Mouse (Mus musculus) left cerebral cortex, adult 18-20 months (tissue): Measurements from ENCODE around the gene Abcc8. TPM values are rescaled to one million over a fixed set of nuclear protein-coding genes. Genes with fewer than 3 reads are reported as not detected.
A peak's percentile ranks its signal among the peaks of the same experiment; 100 is the strongest.

Source experiments
- DNase-seq, 2 experiments: peaks; one replicate each; pipeline ENCODE4 v3.0.0; 2021 to 2022; ENCODE audit warnings: low spot score in 2 of 2, mixed read lengths in 1 of 2
- total RNA-seq, 2 experiments: library from RNA; stranded (reverse); gene quantifications; 2 replicates each; pipeline ENCODE4 v1.2.3; 2021

The Abcc8 gene
- total RNA-seq, 2 experiments from 2014 or later, result 34.8 to 39.2 TPM

DNA sequence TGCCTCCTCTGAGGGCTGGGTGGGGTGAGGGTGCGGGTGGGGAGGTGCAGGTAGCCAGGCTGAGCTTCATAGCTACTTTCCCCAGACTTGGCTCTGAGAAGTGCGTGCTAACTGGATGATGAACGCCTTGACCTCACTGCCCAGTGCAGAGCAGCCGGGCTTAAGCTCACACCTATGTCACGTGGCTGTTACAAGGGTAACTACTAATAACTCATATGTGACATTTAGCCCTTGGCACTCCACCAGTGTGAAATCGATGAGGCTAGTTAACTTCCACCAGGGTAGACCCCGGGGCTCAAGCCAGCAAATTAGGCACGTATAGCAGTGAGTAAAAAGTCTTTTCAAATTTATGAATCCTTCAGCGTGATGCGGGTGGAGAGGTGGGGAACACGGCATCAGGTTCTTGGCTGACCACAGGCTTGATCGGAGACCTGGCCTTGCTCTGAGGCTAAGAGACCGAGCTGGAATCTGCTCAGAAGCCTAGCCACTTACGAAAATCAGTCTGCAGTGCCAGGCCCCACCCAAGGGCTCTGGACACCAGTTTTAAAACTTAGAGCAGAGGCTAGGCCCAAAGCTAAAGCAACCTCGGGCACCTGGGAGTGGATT lies 68.5 kb downstream of the Abcc8 start:
- DNase-seq, result no peak

DNA sequence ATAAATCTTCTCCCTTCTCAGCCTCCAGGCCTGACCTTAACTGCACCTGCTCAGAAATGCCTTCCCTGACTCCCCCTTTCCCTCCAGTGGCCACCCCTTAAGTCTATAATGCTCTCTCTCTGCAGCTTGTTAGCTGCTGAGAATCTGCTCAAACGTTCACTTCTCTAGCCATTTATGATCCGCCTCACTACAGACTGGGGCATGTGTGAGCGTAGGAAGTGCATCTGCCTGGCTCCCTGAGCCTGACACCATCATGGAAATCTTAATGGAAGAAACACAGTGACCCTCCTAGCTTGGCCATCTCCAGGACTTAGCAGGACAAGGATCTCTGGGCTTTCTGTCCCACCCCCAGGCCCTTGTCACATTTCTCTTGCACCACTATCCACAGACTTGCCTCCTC lies 69.8 kb downstream of the Abcc8 start:
- no peak for DNase-seq

DNA sequence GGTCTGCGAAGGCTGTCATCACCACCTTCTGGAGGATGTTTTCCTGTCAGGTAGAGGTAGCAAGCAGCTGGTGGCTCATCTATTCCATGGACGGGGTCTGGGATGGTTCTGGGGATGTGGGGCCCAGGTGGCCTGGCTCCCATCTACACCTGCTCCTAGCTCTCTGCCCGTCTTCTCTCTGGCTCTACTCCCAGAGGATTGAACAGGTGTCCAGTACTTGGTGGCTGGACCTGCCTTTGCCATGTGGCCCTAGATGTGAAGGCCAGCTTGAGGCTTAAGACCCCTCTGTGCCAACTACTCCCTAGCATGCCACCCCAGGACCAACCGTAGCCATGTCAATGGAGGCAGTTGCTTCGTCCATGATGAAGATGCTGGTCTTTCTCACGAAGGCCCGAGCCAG lies 74.3 kb downstream of the Abcc8 start:
- no peak for DNase-seq

DNA sequence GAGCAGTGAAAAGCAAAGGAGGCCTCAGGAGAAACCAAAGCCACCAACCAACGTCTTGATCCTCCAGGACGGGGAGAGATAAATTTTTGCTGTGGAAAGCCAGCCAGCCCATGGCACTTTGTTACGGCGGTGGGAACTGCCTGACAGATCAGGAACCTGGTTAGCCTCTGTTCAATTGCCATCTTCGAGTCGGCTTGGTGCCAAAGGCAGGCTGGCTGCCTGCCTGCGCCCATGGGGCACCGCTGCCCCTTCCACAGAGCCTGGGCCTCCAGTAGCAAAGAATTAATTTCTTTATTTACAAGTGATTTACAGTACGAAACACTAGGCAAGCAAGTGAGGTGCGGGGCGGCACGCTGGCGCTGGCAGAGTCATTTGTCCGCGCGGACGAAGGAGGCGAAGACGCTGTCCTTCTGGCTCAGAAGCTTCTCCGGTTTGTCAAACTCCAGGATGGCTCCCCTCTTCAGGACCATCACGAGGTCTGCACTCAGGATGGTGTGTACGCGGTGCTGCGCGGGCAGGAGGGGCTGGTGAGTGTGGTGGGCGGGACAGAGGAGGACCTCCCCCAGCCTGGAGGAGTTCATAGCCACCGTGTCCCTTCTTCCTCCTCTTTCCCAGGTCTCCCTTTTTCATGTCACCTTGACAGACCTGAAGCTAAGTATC lies 75.4 kb downstream of the Abcc8 start:
- DNase-seq, result no peak

DNA sequence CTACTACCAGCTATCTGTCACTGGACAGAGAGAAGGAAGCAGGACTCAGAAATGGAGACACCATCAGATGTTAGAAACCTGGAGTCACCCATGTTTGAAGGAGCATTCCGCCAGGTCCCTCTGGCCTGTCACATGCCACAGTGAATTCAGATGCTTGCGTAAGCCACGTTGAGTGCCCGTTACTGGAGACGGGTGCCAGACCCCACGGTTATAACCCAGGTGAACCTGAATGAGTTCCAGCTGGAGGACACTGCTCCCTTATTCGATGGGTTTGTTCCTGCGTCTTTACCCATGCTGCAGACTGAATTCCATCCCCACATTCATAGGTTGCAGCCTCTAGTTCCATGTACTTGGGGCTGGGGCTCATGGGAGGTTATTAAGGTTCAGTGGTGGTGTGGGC lies 76.1 kb downstream of the Abcc8 start:
- no peak for DNase-seq

DNA sequence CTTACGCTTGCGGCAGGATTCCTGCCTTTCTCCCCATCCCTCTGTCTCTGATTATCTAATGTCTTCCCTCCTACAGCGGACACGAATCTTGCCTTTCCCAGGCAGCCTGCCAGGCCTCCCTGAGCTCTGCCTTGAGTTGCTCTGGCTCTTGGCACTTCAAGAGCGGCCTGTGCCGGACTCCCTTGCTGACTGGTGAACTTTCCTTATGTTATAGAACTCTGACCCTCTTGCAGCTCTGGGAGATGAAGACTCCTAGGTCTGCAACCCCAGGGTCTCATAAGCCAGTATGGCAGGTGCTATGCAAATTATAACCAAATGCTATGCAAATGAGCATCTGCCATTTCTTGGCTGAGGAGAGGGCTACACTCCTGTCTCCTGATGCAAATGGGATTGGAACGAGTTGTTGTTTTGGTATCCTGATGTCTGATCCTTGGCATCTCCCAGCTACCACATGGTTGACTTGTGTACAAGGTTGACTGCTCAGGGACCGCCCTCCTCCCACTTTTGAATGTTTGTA lies 76.7 kb downstream of the Abcc8 start:
- peak; percentile 78 to 86 for DNase-seq

DNA sequence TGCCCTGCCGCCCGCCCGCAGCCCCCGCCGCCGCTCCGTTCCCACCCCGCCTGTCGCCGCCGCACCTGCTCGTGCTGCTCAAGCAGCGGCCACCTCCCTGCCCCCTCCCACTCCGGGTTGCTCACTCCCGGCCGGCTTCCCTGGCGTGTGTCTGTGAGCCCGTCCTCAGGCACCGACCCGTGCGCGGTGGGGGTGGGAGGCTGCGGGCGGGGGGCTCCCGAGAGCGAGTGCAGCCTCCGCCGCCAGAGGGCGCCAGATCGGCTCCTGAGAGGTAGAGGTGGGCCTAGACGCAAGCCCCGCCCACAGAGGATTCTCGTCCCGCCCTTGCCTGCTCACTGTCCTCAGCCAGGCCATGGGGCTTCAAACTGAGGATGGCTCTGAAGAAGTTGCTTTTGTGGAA lies 79.3 kb downstream of the Abcc8 start, which contains the start of gene Kcnj11:
Gene Kcnj11, minus strand, starts transcription at position 202 of the 400 bp plus-strand sequence.
- DNase-seq, result peak; percentile 86

DNA sequence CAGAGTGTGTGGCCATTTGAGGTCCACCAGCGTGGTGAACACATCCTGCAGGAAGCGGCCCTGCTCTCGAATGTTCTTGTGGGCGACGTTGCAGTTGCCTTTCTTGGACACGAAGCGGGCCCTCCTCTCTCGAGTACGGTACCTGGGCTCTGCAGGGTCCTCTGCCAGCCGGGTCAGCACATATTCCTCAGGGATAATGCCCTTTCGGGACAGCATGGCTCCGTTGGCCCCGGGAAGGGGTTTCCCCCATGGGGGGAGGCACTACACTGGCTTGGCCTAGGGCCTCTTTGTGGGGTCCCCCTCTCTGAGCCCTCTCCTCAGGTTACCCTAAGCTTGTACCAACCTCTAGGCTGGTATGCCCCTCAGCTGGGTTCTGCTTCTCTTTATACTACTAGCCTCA lies 80.2 kb downstream of the Abcc8 start:
- DNase-seq, result no peak

DNA sequence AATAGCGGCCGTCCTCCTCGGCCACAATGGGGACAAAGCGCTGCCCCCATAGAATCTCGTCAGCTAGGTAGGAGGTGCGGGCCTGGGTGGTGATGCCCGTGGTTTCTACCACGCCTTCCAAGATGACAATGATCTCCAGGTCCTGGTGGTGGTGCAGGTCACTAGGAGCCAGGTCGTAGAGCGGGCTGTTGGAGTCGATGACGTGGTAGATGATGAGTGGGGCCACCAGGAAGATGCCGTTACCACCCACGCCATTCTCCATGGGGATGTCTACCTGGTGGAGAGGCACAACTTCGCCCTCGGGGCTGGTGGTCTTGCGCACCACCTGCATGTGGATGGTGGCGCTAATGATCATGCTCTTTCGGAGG lies 80.9 kb downstream of the Abcc8 start:
- no peak for DNase-seq

DNA sequence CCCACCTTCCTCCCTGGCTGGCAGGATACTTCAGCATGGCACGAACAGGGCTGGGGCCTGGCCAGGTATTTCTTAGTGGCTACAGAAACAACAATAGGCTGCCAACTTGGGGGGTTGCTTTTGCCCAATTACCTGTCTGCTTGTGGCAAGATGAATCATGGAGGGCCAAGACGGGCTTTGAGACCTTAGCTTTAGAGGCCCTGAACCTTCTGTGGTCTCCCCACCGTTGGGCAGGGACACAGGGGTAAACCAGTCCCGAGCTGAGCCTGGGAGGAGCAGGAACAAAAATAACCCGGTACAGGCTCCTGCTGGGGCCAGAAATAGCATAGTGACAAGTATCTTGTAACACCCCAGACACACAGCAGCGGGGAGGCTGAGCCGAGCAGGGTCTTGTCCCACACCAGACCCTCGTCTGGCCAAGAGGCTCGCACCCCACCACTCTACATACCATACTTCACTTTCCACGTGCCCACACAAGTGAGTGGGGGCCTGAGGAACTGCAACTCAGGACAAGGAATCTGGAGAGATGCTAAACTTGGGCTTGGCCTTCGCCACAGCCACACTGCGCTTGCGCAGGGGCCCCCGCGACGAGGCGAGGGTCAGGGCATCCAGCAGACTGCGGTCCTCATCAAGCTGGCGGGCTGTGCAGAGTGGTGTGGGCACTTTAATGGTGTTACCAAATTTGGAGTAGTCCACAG lies 81.5 kb downstream of the Abcc8 start:
- peak; percentile 35 to 59 for DNase-seq

DNA sequence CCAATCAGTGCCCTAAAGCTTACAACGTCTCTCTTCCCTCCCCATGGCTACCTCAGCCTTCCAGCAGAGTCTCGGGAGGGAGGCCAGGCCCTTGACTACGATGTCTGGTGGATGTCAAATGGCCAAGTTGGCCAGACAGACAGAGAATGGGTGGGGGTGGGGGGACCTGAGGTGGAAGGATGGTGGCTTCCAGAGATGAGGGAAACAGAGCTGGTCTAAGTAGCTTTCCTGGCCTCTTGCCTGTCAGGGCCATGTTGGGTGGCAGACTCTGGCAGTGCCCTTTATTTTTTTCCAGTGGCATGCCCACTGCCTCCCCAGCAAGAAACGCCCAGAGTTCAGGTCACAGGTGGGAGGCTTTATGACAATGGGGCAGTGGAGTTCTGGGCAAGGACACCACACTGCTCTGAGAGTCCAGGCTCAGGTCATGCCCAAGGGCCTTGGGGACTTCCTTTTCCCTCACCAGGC lies 82.5 kb downstream of the Abcc8 start:
- DNase-seq, result no peak

DNA sequence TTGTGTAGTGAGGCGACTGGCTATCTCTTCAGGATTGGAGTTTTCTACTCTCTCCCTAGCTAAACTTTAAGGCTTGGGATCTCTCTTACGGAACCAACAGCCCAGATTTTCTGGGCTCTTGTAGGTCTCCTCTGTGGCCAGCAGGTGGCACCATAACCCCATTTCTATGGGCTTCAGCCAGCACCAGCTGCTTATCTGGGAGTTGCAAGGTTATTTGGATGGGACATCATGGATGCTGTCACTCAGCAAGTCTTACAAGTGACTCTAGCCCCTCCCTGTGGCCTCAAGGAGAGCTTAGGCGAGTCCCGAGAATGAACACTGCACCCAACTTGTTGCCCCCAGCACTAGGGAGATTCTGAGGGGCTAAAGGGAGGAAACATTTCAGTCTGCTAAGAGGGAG lies 83.7 kb downstream of the Abcc8 start:
- peak; percentile 73 to 74 for DNase-seq

DNA sequence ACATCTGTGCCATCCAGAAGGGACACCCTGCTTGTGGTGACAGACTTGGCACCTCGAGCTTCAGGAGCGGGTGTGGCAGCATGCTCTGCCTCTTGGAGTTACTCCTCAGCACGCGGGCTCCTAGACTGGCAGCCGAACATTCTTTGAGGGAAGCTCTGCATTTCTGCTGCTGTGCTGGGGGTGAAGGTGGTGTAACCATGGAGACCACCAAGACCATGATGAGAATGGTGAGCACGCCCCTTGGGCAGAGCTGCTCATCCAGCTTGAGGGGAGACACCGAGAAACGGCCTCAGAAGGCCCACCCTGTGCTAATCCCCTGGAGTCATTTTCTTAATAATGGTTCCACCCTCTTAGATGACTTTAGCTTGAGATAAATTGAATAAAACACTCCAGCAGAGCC lies 87.0 kb downstream of the Abcc8 start:
- no peak for DNase-seq

DNA sequence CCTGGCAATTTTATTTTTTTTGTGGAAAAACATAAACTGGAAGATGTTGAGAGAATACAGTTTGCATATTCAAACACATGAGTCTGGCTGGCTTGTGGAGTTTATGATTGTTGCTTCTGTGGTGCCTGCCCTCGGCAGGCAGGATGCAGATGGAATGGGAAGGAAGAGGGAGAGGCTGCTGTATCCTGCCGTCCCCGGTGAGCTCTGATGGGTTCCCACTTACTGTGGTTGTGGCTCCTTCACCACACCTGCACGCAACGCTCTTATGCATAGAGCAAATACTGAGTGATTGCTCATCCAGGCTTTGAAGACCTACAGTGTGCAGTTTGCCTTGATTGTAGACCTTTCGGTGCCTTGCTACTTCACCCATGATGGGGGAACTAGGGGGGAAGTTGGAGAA lies 91.6 kb downstream of the Abcc8 start:
- no peak for DNase-seq

DNA sequence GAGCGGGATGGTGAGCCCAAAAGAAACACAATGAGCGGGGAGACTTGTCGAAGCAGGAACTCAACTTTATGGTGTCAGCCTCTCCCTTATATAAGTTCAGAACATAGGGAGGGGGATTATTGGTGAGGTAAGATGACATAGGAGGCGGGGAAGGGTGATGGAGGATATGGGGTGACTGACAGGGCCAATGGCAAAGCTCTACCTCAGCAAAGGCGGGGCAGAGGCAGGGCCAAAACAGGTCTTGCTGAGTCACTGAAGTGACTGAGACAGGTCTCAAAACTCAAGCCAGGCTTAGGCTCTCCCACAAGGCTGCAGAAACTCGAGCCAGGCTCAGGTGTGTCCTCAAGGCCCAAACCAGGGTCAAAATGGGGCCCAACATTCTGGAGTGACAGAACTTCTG lies 93.5 kb downstream of the Abcc8 start:
- no peak for DNase-seq

DNA sequence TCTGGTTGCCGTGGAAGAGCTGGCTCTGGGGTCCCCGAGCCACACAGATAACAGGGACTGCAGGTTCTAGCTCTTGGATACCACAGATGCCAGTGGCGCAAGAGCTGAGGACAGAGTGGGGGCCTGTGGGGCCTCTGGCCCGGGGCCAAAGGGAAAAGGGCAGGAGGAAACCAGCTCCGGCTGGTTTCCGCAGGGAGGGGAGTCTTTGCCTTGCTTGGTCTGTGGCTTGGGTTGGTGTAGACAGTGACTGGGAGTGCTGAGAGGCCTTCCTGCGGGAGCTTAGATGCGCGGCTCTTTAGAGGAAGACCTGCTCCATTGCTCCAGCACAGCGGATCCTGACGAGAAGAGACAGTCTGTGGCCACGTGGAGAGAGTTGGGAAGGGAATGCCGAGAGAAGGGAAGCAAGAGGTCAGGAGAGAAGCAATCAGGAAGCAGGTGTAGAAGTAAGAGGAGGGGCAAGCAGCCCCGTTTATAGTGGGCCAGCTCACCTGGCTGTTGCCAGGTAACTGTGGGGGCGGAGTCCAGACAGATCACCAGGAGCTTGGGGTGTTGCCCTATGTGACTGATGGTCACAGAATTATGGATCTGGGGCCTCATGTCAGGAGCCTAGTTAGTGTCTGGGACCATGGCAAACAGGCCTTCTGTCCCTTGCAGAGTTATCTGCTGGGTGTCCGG lies 94.9 kb downstream of the Abcc8 start:
- no peak for DNase-seq

DNA sequence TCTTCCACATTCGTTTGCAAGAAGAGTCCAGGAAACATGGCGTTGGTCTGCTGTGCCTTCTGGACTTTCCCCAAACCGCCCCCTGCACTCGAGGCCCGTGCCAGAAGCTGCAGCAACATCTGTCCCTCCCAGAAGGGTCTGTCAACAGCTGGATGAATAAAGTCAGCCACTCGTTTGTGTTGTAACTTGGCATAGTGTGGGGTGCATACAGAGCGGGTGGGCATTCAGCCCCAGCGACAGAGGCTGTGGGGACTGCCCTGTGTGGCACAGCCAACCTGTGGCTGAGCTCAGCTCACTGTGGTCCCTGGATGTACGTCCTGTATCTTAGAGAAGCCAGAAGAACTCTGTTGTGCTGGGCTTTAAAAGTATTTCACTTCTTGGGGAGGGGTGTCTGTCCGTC lies 95.8 kb downstream of the Abcc8 start:
- no peak for DNase-seq

DNA sequence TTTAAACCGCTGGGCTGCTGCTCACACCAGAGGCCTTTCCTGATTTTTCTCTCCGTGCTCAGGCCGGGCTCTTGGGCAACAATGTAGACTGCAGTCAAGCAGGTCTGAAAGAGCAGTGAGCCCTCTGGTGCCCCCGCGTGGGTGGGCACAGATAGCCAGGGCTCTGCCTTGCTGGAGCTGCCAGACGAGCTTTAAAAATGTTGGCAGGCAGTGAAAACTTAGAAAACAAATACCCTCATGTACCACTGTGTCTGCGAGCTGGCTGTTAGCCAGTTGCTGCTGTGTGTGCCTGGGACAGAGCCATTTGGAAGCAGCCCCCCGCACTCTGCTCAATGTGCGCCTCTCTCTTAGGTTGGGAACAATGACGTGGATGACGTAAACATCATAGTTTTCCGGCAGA lies 102.2 kb downstream of the Abcc8 start:
- DNase-seq, result no peak

DNA sequence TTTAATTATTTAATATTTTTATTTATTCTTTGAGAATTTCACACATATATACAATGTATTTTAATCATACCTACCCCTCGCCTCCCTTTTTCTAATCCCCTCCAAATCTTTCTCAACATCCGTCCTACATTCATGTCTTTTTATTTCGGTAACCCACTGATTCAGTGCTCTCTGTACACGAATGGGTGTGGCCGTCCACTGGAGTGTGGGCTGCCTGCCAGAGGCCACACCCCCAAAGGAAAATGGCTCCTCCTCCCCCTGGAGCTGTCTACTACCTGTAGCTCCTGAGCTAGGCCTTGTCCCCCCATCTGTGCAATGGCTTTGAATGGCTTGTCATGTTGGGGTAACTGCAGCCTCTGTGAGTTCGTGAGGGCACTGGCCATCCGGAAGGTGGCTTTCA lies 103.0 kb downstream of the Abcc8 start:
- DNase-seq, result no peak

DNA sequence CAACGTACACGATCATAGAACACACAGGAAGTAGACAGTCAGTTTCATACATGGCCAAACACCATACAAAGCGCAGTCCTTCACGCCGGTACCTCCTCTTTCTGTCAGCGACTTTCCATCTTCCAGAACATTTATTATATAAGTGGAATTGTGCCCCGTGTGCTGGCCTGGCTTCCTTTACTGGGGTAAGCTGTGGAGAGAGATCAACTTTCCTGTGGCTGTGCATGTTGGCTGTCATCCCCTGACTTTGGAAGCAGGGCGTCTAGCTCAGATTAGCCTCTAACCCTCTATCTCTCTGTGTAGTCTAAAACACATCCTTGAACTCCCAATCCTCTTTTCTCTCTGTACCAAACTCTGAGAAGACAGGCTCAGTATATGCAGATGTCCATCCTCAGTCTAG lies 111.0 kb downstream of the Abcc8 start:
- DNase-seq, result no peak

DNA sequence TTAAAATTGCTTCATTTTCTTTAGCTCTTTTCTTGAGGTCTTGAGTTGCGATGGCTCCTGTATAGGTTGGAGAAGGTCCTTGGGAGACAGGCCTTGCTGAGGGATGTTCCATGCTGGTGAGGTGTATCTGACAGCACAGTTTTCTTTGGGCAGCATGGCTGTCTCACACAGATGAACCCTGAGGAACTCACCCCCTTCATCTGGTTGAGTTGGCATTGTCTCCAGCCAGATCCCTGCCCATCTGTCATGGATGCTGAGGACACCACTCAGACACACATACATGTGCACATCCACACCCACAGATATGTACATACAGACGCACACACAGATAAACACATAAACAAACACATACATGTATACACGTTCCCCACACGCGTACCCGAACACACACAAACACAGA lies 116.5 kb downstream of the Abcc8 start:
- no peak for DNase-seq

DNA sequence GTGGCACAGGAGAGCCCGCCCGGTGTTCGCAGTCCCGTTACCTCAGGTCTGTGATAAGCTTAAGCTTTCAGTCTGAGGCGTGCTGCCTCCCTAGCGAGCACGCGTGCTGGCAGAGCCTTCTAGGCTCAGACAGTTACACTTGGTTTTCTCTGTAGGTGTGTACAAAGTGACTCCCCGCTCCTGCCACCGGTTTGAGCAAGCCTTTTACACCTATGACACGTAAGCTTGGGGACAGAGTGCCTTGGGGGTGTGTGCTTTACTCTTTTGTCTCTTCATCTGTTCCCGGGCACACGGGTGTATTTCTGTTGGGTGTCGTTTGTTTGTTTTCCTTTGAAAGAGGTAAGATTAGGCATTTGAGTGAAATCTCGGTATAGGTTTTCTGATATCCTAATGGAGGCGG lies 118.2 kb downstream of the Abcc8 start:
- DNase-seq, result no peak
